Mouse (Mus musculus) frontal cortex, adult (tissue): ENCODE measurements around the gene Tagln2.

ENCODE experiments used
- ATAC-seq: cut with Nextera tagmentation; 2 replicates; pipeline ENCODE4 v1.9.2; 2017; ENCODE audit warnings: mild to moderate bottlenecking, moderate library complexity, mixed read lengths; ENCODE audit not compliant: low TSS enrichment

The Tagln2 gene

GRCm38 (mm10) chr1:172481540-172482280, 18.1 kb upstream of the Tagln2 start, which contains the start of gene Igsf9:
Gene Igsf9 (plus strand): TSS chr1:172481788.
- ATAC-seq: peak; percentile 88

- no peak for ATAC-seq
Observed at GRCm38 (mm10) chr1:172482518-172483360, 17.1 kb upstream of the Tagln2 start.

GRCm38 (mm10) chr1:172483361-172483660, 16.5 kb upstream of the Tagln2 start:
- ATAC-seq: no peak

GRCm38 (mm10) chr1:172484236-172484635, 15.6 kb upstream of the Tagln2 start:
- ATAC-seq: no peak

- ATAC-seq: no peak
Observed at GRCm38 (mm10) chr1:172484671-172485070, 15.2 kb upstream of the Tagln2 start.

GRCm38 (mm10) chr1:172485821-172486220, 14.0 kb upstream of the Tagln2 start:
- no peak for ATAC-seq

GRCm38 (mm10) chr1:172486236-172486635, 13.6 kb upstream of the Tagln2 start:
- no peak for ATAC-seq

- ATAC-seq: no peak
Observed at GRCm38 (mm10) chr1:172486651-172487050, 13.2 kb upstream of the Tagln2 start.

GRCm38 (mm10) chr1:172487859-172488258, 12.0 kb upstream of the Tagln2 start:
- peak; percentile 53 for ATAC-seq

- ATAC-seq: no peak
Observed at GRCm38 (mm10) chr1:172488831-172489230, 11.0 kb upstream of the Tagln2 start.

GRCm38 (mm10) chr1:172489585-172490250, 10.1 kb upstream of the Tagln2 start:
- peak; percentile 4; the same call in 1 of the 2 replicates for ATAC-seq

- ATAC-seq: peak; percentile 61
Observed at GRCm38 (mm10) chr1:172490261-172490661, 9.6 kb upstream of the Tagln2 start.

- ATAC-seq: no peak
Observed at GRCm38 (mm10) chr1:172492047-172492446, 7.8 kb upstream of the Tagln2 start.

- no peak for ATAC-seq
Observed at GRCm38 (mm10) chr1:172493516-172493915, 6.3 kb upstream of the Tagln2 start.

GRCm38 (mm10) chr1:172496030-172496429, 3.8 kb upstream of the Tagln2 start:
- ATAC-seq: no peak

- ATAC-seq: no peak
Observed at GRCm38 (mm10) chr1:172497428-172497827, 2.4 kb upstream of the Tagln2 start.

- no peak for ATAC-seq
Observed at GRCm38 (mm10) chr1:172500451-172501370, 864 bp downstream of the Tagln2 start.

- no peak for ATAC-seq
Observed at GRCm38 (mm10) chr1:172501371-172502144, 1.7 kb downstream of the Tagln2 start.

GRCm38 (mm10) chr1:172502145-172503110, 2.6 kb downstream of the Tagln2 start:
- ATAC-seq: no peak
